Mouse (Mus musculus) embryonic stem cell, embryonic (primary cell): ENCODE data around the gene Btbd35f6.
"Not testable (repeated sequence)": the region's sequence is repeated elsewhere in the genome, so short reads cannot be mapped to it uniquely, and the experiment has no call there.

Source experiments
- CTCF ChIA-PET, 4 experiments: fragments of 300-600 bp in 2 of 4; fragments of 350-600 bp in 2 of 4; sonication (Branson Sonifier 250); formaldehyde crosslinking; loops; one replicate each; lab custom pipeline; 2022; ENCODE audit warnings: inconsistent platforms in 2 of 4; lab: Charles Lee
- POLR2A ChIA-PET, 4 experiments: fragments of 300-600 bp in 2 of 4; fragments of 350-600 bp in 2 of 4; sonication (Branson Sonifier 250); formaldehyde crosslinking; loops; one replicate each; lab custom pipeline; 2022; ENCODE audit warnings: antibody characterized with exemption in 4 of 4, inconsistent platforms in 1 of 4; lab: Charles Lee

Gene Btbd35f6

GRCm38 (mm10) chrX:33956440-33956839 is at the start of gene Btbd35f6:
Gene Btbd35f6, minus strand, starts transcription at chrX:33956540.
- POLR2A ChIA-PET, CTCF ChIA-PET: not testable (repeated sequence)

- POLR2A ChIA-PET, CTCF ChIA-PET: not testable (repeated sequence)
Measured at GRCm38 (mm10) chrX:33986716-33987115, 30.4 kb upstream of the Btbd35f6 start, which contains the start of gene Gm21870. Gene Gm21870, minus strand, starts transcription at chrX:33986816.

DNA sequence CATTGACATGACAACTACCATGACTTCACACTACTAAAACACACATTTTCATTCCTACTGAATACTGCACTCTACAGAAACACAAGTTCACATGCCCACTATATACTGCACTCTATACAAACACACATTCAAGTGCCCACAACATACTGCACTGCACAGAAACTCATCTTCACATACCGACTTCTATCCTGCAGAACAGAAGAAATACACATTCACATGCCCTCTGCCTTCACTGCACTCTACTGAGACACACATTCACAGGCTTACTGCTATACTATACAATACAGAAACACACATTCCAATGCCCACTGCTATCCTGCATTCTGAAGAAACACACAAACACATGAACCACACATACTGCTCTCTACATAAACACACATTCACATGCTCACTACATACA is 26.1 kb downstream of the Btbd35f6 start:
- CTCF ChIA-PET: not testable (repeated sequence)

DNA sequence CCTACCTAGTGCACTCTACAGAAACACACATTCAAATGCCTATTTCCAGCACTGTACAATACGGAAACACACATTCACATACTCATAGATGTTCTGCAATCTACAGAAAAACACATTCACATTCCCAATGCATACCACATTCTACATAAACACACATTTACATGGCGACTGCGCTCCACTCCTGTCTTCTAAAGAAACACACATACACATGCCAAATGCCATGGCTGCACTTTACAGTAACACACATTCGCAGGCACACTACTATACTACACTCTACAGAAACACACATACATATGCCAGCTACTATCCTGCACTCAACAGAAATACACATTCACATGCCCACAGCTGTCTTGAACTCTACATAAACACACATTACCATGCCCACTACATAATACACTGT is 28.1 kb downstream of the Btbd35f6 start:
- CTCF ChIA-PET, POLR2A ChIA-PET: not testable (repeated sequence)

More for the DNA sequence above, 26.1 kb downstream of the Btbd35f6 start:
- POLR2A ChIA-PET: not testable (repeated sequence)

DNA sequence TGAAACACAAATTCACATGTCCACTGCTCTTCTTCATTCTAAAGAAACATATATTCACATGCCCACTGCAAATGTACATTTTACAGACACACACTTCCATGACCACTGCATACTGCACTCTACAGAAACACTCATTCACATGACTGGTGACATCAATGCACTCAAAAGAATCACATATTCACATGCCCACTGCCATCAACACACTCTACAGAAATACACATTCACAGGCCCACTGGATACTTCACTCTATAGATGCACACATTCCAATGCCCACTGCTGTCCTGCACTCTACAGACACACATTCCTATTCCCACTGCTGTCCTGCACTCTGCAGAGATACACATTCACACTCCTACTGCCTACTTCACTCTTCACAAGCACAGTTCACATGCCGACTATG is 30.0 kb downstream of the Btbd35f6 start:
- POLR2A ChIA-PET, CTCF ChIA-PET: not testable (repeated sequence)

GRCm38 (mm10) chrX:33925420-33925819 is 30.9 kb downstream of the Btbd35f6 start:
- POLR2A ChIA-PET, CTCF ChIA-PET: not testable (repeated sequence)
